Mouse (Mus musculus) neural tube, embryonic 12.5 days (tissue): ENCODE measurements around the gene Sec1. TPM values are rescaled to one million over a fixed set of nuclear protein-coding genes. Genes with fewer than 3 reads are reported as not detected.
A peak's percentile ranks its signal among the peaks of the same experiment; 100 is the strongest.
"Not testable (repeated sequence)": the region's sequence is repeated elsewhere in the genome, so short reads cannot be mapped to it uniquely, and the experiment has no call there.

Experiments used
- ATAC-seq: fragments of 200-750 bp; cut with Nextera tagmentation; 2 replicates; pipeline ENCODE4 v1.8.0; 2017; ENCODE audit warnings: low read depth, mild to moderate bottlenecking, moderate TSS enrichment, moderate library complexity; ENCODE audit not compliant: low FRiP score
- H3K27ac ChIP-seq: fragments of 300-500 bp; sonication (generic); 2 replicates; pipeline ENCODE4 v1.5.1; 2016
- H3K27me3 ChIP-seq: fragments of 300-500 bp; sonication (generic); replicated peaks from 2 replicates; pipeline ENCODE4 v1.6.1; 2016; ENCODE audit warnings: mild to moderate bottlenecking
- H3K36me3 ChIP-seq: fragments of 300-500 bp; sonication (generic); 2 replicates; pipeline ENCODE4 v1.6.1; 2016; ENCODE audit warnings: mild to moderate bottlenecking
- H3K4me1 ChIP-seq: fragments of 300-500 bp; sonication (generic); 2 replicates; pipeline ENCODE4 v1.6.1; 2016
- H3K4me2 ChIP-seq: fragments of 300-500 bp; sonication (generic); replicated peaks from 2 replicates; pipeline ENCODE4 v1.6.1; 2016; ENCODE audit warnings: mild to moderate bottlenecking
- H3K4me3 ChIP-seq: fragments of 300-500 bp; sonication (generic); 2 replicates; pipeline ENCODE4 v1.5.1; 2016
- H3K9ac ChIP-seq: fragments of 300-500 bp; sonication (generic); 2 replicates; pipeline ENCODE4 v1.6.1; 2016; ENCODE audit warnings: mild to moderate bottlenecking
- H3K9me3 ChIP-seq: fragments of 300-500 bp; sonication (generic); 2 replicates; pipeline ENCODE4 v1.6.1; 2016; ENCODE audit warnings: mild to moderate bottlenecking
- WGBS: fragments of 180-500 bp; shearing (Covaris S2); methylation state at CpG from one replicate; pipeline ENCODE4 v1.1.7; 2016; 5-methylcytosine and 5-hydroxymethylcytosine counted together
- polyA plus RNA-seq: library from polyadenylated mRNA; unstranded; fragments of >200 nt; fragmentation: Nextera tagmentation; extraction: Ambion mirVana; gene quantifications from 2 replicates; pipeline ENCODE4 v1.2.1, GENCODE M21; 2016

Gene Sec1
- polyA plus RNA-seq, 1 experiment from 2014 or later = 1.2 TPM

DNA sequence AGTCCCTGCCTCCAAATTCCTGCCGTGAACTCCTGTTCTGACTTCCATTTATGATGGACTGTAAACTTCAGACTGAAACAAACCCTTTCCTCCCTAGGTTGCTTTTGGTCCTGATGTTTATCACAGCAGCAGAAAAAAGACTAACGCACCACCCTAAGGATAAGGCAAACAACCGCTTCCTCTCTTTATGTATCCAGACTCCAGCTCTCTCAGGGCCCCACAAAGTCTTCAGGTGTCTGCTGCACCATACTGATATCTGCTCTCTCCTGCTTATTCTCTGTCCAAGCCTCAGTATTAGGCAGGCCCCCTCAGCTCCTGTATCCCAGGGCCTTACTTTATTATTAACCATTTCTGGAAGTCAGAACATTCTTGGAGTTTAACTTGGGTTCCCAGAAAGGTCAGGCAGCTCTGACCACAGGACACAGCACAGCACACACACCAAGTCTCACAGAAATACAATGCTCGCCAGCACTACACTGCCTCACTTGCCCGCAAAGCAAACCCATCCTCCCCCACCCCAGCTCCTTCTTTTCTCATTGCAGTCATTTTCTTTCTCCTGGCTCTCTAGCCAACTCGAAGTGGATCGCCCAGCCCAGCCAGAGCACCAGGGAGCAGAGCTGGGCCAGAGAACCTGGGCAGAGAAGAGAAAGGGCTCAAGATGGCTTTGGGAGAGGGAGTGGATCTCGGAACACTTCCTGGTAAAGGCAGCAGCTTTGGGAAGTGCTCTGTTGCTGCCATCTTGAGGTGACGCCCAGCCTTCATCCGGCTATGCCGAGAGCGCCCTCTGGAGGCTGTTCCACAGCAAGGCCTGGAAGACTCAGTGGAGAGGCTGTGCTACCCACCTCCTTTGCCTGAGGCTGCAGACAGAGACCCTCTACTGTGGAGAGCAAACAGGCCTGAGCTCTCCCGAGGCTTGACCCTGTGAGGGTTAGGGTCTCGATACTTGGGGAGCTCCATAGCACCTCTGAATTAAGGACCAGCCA, 11.8 kb downstream of the Sec1 start:
- peak; percentile 78 for ATAC-seq
- H3K9me3 ChIP-seq = no peaks in the 10 kb centered on the region
- H3K36me3 ChIP-seq = no peaks in the 10 kb centered on the region
- no peak overlapping the region for H3K27ac ChIP-seq
- no peaks in the 10 kb centered on the region for H3K27me3 ChIP-seq
- peaks cover 19% of the 10 kb centered on the region for H3K4me1 ChIP-seq
- H3K9ac ChIP-seq = peak overlapping the region; percentile 33; the same call in 1 of the 2 replicates
- no peak overlapping the region for H3K4me3 ChIP-seq
- WGBS = 31% methylated on average over 14 of the region's 14 CpGs
- peak overlapping the region; percentile 47 for H3K4me2 ChIP-seq

DNA sequence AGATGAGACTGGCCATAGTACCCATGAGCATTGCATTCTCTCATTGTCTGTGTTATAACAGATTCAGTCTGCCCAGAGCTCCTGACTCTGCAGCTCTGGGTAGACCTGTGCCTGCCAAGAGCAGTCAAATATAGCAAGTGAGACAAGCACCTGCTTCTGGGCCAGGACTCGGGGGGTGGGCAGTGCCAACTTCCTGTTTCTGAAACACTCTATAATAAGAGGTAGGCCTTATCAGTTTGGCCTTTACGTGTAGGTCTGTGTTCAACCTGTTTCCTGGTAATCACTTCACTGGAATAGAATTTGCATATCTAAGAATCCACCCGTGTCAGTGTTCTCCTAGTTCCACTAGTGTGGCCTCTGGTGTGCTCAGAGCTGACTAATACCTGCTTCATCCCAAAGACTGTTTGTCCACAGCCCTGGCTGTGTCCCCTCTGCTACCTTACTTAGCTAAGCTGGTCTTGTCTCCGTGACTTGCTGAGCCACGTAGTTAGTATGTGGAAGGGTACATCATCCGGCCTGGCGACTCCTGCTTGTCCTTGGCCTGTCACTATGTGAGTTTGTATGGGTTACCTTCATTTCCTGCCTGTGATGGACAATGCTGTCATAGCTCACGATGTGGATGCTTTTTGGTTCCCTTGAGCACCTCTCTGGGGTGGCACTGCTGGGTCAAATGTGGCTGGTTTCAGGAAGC, 13.0 kb downstream of the Sec1 start:
- no peak overlapping the region for H3K4me2 ChIP-seq
- H3K4me1 ChIP-seq = peaks cover 11% of the 10 kb centered on the region
- H3K9me3 ChIP-seq = no peaks in the 10 kb centered on the region
- no peak for ATAC-seq
- no peak overlapping the region for H3K9ac ChIP-seq
- H3K27ac ChIP-seq = no peak overlapping the region
- WGBS = 89% methylated on average over 8 of the region's 8 CpGs
- H3K27me3 ChIP-seq = no peaks in the 10 kb centered on the region
- no peaks in the 10 kb centered on the region for H3K36me3 ChIP-seq
- H3K4me3 ChIP-seq = no peak overlapping the region

DNA sequence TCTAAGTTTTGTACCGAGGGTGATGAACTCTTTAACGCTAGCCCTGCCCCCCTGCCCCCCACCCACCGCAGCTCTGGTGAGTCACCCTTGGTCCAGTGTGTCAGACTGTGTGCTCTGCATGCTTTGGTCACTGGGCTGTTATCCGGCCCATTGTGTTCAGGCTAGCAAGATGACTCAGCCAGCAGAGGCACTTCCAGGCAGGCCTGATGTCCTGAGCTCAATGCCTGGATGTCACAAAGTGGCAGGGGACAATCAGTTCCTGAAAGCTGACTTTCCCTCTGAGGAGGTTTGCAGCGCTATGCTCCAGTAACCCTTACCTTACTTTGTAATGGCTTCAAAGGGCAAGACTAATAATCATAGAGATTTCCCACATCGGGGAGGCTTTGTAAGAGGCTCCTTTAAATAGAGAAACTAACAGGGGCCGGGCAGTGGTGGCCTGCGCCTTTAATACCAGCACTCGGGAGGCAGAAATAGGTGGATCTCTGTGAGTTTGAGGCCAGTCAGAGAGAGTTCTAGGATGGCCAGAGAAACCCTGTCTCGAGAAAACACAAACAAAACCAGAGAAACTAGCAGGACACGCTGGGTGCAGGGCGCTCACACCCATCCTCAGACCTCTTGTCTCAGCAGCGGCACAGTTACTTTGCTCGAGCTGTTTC, 14.1 kb downstream of the Sec1 start:
- no peak for ATAC-seq
- Histone ChIP-seq H3K9ac (no peak overlapping the region), H3K4me2 (no peak overlapping the region), H3K36me3 (no peaks in the 10 kb centered on the region), H3K4me1 (peaks cover 6% of the 10 kb centered on the region; the same call in 1 of the 2 replicates), H3K9me3 (no peaks in the 10 kb centered on the region), H3K27ac (no peak overlapping the region), H3K27me3 (no peaks in the 10 kb centered on the region), H3K4me3 (no peak overlapping the region)
- WGBS = 76% methylated on average over 14 of the region's 14 CpGs

DNA sequence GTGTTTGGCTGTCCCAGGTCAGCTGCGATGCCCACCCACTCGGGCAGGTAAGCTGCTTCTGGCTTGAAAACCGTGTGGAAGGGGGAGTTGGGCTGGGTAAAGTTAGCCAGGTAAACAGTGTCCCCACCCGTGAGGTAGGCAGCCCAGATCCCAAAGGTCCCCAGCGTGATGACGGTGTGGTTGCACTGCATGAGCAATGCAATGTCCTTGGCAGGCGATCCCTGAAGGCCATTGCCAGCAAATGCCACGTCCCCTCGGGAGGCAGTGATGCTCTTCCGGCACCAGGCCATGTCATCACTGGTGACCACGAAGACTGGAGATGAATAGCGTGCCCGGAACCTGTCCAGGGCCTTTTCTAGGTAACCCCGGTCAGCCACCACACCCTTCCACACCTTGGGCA, 15.7 kb downstream of the Sec1 start:
- no peak overlapping the region for H3K4me3 ChIP-seq
- H3K4me2 ChIP-seq = no peak overlapping the region
- no peak overlapping the region for H3K27ac ChIP-seq
- no peaks in the 10 kb centered on the region for H3K9me3 ChIP-seq
- no peak overlapping the region for H3K9ac ChIP-seq
- peaks cover 6% of the 10 kb centered on the region; the same call in 1 of the 2 replicates for H3K4me1 ChIP-seq
- H3K36me3 ChIP-seq = no peaks in the 10 kb centered on the region
- H3K27me3 ChIP-seq = no peaks in the 10 kb centered on the region; the same call in 1 of the 2 replicates
- 89% methylated on average over 14 of the region's 14 CpGs for WGBS
- no peak for ATAC-seq

DNA sequence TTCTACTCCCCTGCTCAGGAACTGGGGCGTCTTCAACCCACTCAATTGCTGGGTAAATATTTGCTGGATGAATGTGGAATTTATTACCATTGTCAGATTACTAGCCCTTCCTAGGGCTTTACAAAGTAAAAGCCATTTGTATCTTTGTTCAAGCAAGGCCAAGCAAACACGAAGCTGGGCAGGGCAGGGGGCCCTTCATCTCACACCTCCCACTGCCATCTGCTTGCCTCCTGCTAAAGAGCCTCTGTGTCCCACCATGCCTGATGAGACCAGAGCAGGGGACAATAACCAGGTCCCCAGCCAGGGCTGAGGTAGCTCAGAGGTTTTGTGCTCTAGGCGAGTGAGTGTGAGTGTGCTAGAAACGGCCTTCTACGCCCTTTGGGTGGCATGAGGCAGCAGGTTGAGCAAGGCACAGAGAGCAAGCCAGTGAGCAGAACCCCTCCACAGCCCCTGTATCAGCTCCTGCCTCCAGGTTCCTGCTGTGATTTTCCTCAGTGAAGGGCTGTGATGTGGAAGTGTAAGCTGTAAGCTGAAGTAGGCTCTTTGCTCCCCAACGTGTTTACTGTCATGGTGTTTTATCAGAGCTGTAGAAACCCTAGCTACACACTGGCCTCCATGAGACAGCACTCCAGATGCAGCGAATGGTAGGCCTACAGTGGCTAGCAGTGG, 16.4 kb downstream of the Sec1 start:
- H3K9ac ChIP-seq = no peak overlapping the region
- peaks cover 6% of the 10 kb centered on the region; the same call in 1 of the 2 replicates for H3K4me1 ChIP-seq
- no peaks in the 10 kb centered on the region for H3K36me3 ChIP-seq
- WGBS = 70% methylated on average over 7 of the region's 7 CpGs
- no peaks in the 10 kb centered on the region for H3K9me3 ChIP-seq
- H3K4me2 ChIP-seq = no peak overlapping the region
- H3K27me3 ChIP-seq = no peaks in the 10 kb centered on the region; the same call in 1 of the 2 replicates
- no peak for ATAC-seq
- H3K27ac ChIP-seq = no peak overlapping the region
- no peak overlapping the region for H3K4me3 ChIP-seq

GRCm38 (mm10) chr7:45668921-45669320, 25.3 kb downstream of the Sec1 start:
- H3K4me2 ChIP-seq = no peak overlapping the region
- H3K36me3 ChIP-seq = no peaks in the 10 kb centered on the region
- H3K9ac ChIP-seq = no peak overlapping the region
- no peak overlapping the region for H3K4me3 ChIP-seq
- no peaks in the 10 kb centered on the region for H3K9me3 ChIP-seq
- no peaks in the 10 kb centered on the region; the same call in 1 of the 2 replicates for H3K27me3 ChIP-seq
- no peak for ATAC-seq
- 95% methylated on average over 9 of the region's 9 CpGs for WGBS
- no peak overlapping the region for H3K27ac ChIP-seq
- 0 out of 2 replicates have a peak, but pooled peaks cover 3% of the 10 kb centered on the region for H3K4me1 ChIP-seq

DNA sequence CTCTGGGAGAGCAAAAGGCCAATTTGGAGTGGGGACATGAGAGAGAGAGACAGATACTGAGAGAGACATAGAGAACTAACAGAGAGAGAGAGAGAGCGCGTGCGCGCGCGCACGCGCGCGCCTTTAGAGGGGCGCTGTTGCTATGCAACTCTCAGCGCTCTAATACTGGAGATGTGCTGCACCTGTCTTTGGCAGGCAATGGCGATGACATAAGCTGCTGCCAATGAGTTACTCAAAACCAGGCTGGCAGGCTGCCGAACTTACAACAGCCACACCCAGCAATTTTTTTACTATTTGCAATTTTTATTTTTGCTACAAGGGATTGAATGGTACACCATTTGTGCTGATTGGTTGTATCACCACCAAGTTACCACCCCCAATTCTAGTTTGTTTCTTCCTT, 26.4 kb downstream of the Sec1 start:
- H3K9me3 ChIP-seq = no peaks in the 10 kb centered on the region
- H3K36me3 ChIP-seq = no peaks in the 10 kb centered on the region
- 0 out of 2 replicates have a peak, but pooled peaks cover 3% of the 10 kb centered on the region for H3K4me1 ChIP-seq
- no peak overlapping the region for H3K4me3 ChIP-seq
- no peak overlapping the region for H3K27ac ChIP-seq
- no peaks in the 10 kb centered on the region for H3K27me3 ChIP-seq
- H3K9ac ChIP-seq = no peak overlapping the region
- no peak for ATAC-seq
- H3K4me2 ChIP-seq = no peak overlapping the region
- 76% methylated on average over 14 of the region's 14 CpGs for WGBS

DNA sequence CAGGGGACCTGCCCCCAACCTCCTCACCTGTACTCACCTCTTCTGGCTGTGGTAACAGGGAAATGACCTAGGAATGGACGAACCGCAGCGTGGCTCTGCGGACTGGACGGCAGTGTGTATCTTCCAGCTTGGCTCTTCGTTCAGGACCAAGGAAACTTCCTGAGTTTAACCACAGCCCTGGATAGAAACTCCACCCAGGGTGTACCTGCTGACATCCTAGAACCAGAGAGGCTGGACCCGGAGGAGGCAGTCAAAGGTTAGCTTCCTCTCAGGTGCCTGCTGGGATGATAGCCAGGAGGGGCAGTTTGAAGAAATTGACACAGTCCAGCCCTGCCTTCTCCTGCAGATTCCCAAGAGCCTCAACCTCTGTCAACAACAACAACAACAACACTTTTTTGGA, 28.0 kb downstream of the Sec1 start, which contains the start of gene Fut2:
TSS of gene Fut2 (minus strand) at position 234 of the 400 bp plus-strand sequence.
- ATAC-seq = no peak
- H3K4me3 ChIP-seq = no peak within 1 kb of the TSS
- WGBS = 86% methylated on average over 7 of the region's 7 CpGs
- no peaks in the 10 kb centered on the region for H3K9me3 ChIP-seq
- no peaks in the 10 kb centered on the region for H3K36me3 ChIP-seq
- H3K9ac ChIP-seq = no peak within 1 kb of the TSS
- H3K4me1 ChIP-seq = 0 out of 2 replicates have a peak, but pooled peaks cover 3% of the 10 kb centered on the region
- H3K4me2 ChIP-seq = no peak within 1 kb of the TSS
- H3K27me3 ChIP-seq = no peaks in the 10 kb centered on the region
- H3K27ac ChIP-seq = no peak within 1 kb of the TSS

DNA sequence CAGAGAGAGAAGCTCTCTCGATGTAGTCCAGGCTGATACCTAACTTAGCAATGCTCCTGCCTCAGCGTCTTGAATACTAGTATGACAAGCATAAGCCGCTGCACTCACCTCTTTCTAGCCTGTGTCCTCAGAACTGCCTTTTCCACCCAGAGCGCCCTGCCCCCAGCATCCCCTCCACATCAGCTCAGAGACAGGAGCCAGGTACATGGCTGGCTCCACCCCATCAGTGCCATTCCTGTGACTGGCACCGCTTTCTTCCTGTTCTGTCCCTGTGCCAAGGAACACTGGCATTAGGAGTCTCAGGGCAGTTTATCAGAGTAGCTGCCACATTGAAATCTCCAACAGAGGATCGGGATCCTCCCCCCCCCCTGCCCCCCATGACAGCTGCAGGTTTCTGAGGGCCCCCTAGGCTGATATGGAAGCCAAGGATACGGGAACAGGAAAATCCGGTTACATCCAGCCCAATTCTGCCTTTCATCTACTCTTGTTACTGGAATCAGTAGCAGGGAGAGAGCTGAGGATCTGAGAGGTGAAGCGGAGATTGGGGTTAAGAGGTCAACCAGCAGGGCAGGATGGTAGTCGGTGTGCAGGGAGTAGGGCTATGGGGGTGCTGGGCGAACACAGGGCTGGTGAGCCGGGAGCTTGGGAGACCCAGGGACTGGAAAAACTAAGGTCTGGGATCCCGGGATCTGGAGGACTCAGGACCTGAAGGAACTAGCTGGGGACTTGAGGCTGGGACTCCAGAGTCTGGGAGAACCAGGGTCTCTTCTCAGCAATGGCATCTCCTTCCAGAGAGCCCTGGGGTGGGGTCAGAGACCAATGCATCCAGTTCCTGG, 28.7 kb downstream of the Sec1 start:
- no peak overlapping the region for H3K27ac ChIP-seq
- H3K9ac ChIP-seq = no peak overlapping the region

DNA sequence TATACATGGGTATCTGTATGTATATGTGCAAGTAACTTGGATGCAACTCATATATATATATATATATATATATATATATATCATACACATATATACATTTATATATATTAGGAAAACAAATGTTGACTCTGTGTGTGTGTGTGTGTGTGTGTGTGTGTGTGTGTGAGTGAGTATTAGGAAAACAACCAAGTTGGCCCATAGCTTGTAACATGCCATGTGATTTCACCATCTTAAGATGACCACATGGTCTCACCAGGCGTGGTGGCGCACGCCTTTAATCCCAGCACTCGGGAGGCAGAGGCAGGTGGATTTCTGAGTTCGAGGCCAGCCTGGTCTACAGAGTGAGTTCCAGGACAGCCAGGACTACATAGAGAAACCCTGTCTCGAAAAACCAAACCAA, 32.5 kb downstream of the Sec1 start:
- not testable (repeated sequence) for H3K4me2 ChIP-seq, ATAC-seq, H3K27ac ChIP-seq, H3K4me1 ChIP-seq, H3K9ac ChIP-seq, H3K27me3 ChIP-seq, H3K9me3 ChIP-seq, H3K4me3 ChIP-seq, H3K36me3 ChIP-seq
- WGBS = 88% methylated on average over 6 of the region's 6 CpGs

More for the DNA sequence above, 28.7 kb downstream of the Sec1 start:
- WGBS = 67% methylated on average over 13 of the region's 13 CpGs
- H3K27me3 ChIP-seq = no peaks in the 10 kb centered on the region
- H3K4me2 ChIP-seq = no peak overlapping the region
- no peaks in the 10 kb centered on the region for H3K36me3 ChIP-seq
- no peak overlapping the region for H3K4me3 ChIP-seq
- H3K9me3 ChIP-seq = no peaks in the 10 kb centered on the region
- ATAC-seq = no peak
- 0 out of 2 replicates have a peak, but pooled peaks cover 3% of the 10 kb centered on the region for H3K4me1 ChIP-seq
